Mouse (Mus musculus) olfactory bulb, adult 2 months (tissue): ENCODE results near the gene Ociad1.

Experiments used
- CTCF ChIP-seq: fragments of 200-500 bp; IDR thresholded peaks from 2 replicates; pipeline ENCODE4 v1.5.1; 2012; ENCODE audit warnings: low read depth, mild to moderate bottlenecking, low read length, moderate library complexity; ENCODE audit not compliant: insufficient read depth
- POLR2A ChIP-seq: fragments of 200-500 bp; IDR thresholded peaks from 2 replicates; pipeline ENCODE4 v1.6.1; 2012; ENCODE audit warnings: mild to moderate bottlenecking, low read depth, low read length, moderate library complexity; ENCODE audit not compliant: insufficient read depth

GRCm38 (mm10) chr5:73353519-73353918 lies 60.9 kb downstream of the Ociad1 start:
- TF ChIP-seq CTCF = no peak
- no peak for TF ChIP-seq POLR2A
